Mouse (Mus musculus): Measurements from ENCODE around the gene Ddx42. TPM values are rescaled to one million over a fixed set of nuclear protein-coding genes. Genes with fewer than 3 reads are reported as not detected.
A peak's percentile ranks its signal among the peaks of the same experiment; 100 is the strongest.

Ddx42 gene
- polyA plus RNA-seq, 1 experiment from 2014 or later = 27.2 TPM

DNA sequence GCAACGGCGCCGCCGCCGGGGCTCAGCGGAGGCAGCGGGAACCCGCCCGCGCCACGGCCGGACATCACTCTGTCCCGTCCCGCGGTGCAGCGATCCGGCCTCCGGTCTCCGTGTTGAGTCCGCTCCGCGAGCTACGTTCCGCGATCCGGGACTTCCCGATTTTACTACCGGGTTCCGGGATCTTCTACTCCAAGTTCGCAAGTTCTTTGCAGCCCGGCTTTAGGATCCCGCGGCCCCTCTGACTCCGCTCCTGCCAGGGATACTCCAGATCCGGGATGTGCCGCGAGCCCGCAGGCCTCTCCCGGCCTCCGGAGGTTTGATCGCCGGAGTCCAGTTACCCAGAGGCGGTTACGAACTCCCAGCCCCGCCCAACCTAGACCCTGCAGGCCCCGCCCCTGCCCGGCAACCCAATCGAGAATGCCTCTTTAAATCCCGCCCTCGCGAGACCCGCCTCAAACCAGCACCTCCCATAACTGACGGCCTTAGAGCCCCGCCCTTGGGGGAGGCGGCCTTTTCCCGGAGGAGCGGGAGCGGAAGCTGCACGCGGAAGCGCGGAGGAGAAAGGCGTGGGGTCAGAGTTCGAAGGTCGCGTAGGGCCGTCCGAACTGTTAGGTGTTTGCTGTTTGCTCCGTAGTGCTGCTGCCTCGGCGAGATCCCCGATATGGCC is 56.1 kb downstream of the Ddx42 start, which contains the start of gene Smarcd2:
Smarcd2 (minus strand) TSS at position 329 of the 667 bp plus-strand sequence.
- ATAC-seq (ENCODE audit: low FRiP score, low TSS enrichment) = peak; percentile 94
- peak; percentile 100 for DNase-seq (ENCODE audit: low spot score)
- H3K27ac ChIP-seq (replicated peaks) = peak within 1 kb of the TSS; percentile 99
- peak within 1 kb of the TSS; percentile 99 for H3K9ac ChIP-seq (ENCODE audit: low read length)
- no peaks in the 10 kb centered on the region for H3K9me3 ChIP-seq (ENCODE audit: control insufficient read depth, low read length)
- no peaks in the 10 kb centered on the region for H3K27me3 ChIP-seq (ENCODE audit: control insufficient read depth, insufficient read depth, low read length)
- H3K36me3 ChIP-seq (ENCODE audit: control insufficient read depth, insufficient read depth, low read length) = no peaks in the 10 kb centered on the region
- peak within 1 kb of the TSS; percentile 98 for H3K4me3 ChIP-seq (ENCODE audit: low read depth, low read length)
- peak within 1 kb of the TSS; percentile 72 for H3K4me2 ChIP-seq (replicated peaks; ENCODE audit: low read depth)
- under 1% methylated on average over 71 of the region's 72 CpGs for WGBS
- peaks cover 22% of the 10 kb centered on the region for H3K4me1 ChIP-seq (replicated peaks; ENCODE audit: control insufficient read depth, insufficient read depth)
- TF ChIP-seq EP300 (optimal IDR thresholded peaks at IDR 0.05) = peak; percentile 86
- TF ChIP-seq CTCF (IDR thresholded peaks at IDR 0.05; ENCODE audit: low read depth) = no peak

DNA sequence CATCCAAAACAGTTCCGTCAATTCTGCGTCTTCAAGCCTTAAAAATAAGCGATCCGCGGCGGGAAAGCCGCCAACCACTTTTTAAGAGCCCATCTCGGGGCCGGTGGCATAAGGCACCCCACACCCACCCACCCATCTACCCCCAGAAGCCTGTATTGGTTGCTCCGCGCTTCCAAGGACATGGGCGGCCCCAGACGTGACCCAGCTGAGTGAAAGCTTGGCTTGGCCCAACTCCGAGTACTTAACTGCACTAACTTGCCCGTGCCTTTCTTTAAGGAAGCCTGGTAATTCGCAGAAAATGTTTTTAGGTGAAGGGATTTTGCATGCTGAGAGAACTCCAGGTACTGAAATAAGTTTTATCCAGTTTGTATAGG is 56.6 kb downstream of the Ddx42 start:
- peak overlapping the region; percentile 98 for H3K4me3 ChIP-seq (ENCODE audit: low read depth, low read length)
- no peaks in the 10 kb centered on the region for H3K27me3 ChIP-seq (ENCODE audit: control insufficient read depth, insufficient read depth, low read length)
- WGBS = 5% methylated on average over 16 of the region's 16 CpGs
- no peak for ATAC-seq (ENCODE audit: low FRiP score, low TSS enrichment)
- H3K4me2 ChIP-seq (replicated peaks; ENCODE audit: low read depth) = peak overlapping the region; percentile 69
- H3K36me3 ChIP-seq (ENCODE audit: control insufficient read depth, insufficient read depth, low read length) = no peaks in the 10 kb centered on the region
- no peak for DNase-seq (ENCODE audit: low spot score)
- H3K4me1 ChIP-seq (replicated peaks; ENCODE audit: control insufficient read depth, insufficient read depth) = peaks cover 17% of the 10 kb centered on the region
- no peaks in the 10 kb centered on the region for H3K9me3 ChIP-seq (ENCODE audit: control insufficient read depth, low read length)
- peak overlapping the region; percentile 61 for H3K9ac ChIP-seq (ENCODE audit: low read length)
- TF ChIP-seq EP300 (optimal IDR thresholded peaks at IDR 0.05) = no peak
- H3K27ac ChIP-seq (replicated peaks) = peak overlapping the region; percentile 94

GRCm38 (mm10) chr11:106273811-106274210 is 57.1 kb downstream of the Ddx42 start:
- no peak overlapping the region; the same call in 1 of the 2 replicates for H3K4me3 ChIP-seq (ENCODE audit: low read depth, low read length)

DNA sequence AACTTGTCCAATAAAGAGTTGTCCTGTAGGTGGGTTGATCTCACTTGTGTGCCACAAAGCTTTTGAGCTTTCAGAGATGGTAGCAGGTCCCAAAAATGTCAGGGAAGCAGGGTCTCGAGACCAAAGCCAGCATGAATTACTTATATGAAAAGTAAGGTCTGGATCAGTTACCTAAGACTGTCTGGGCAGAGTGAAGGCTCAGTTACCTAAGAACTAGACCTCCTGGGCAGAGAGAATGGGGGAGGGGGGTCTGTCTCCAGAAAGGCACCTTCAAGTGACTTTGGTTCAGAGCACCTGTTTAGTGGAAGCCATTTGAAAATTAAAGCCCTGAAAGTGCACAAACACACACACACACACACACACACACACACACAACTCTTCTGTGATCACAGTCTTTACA is 57.6 kb downstream of the Ddx42 start:
- H3K27ac ChIP-seq (replicated peaks) = no peak overlapping the region; the same call in 1 of the 2 replicates
- ATAC-seq (ENCODE audit: low FRiP score, low TSS enrichment) (no peak), DNase-seq (ENCODE audit: low spot score) (no peak)
- H3K9me3 ChIP-seq (ENCODE audit: control insufficient read depth, low read length) = no peaks in the 10 kb centered on the region
- no peaks in the 10 kb centered on the region for H3K36me3 ChIP-seq (ENCODE audit: control insufficient read depth, insufficient read depth, low read length)
- no peaks in the 10 kb centered on the region for H3K27me3 ChIP-seq (ENCODE audit: control insufficient read depth, insufficient read depth, low read length)
- no peak overlapping the region for H3K4me2 ChIP-seq (replicated peaks; ENCODE audit: low read depth)
- TF ChIP-seq CTCF (IDR thresholded peaks at IDR 0.05; ENCODE audit: low read depth) (no peak), EP300 (optimal IDR thresholded peaks at IDR 0.05) (no peak)
- peaks cover 11% of the 10 kb centered on the region for H3K4me1 ChIP-seq (replicated peaks; ENCODE audit: control insufficient read depth, insufficient read depth)
- no peak overlapping the region for H3K9ac ChIP-seq (ENCODE audit: low read length)
- no peak overlapping the region for H3K4me3 ChIP-seq (ENCODE audit: low read depth, low read length)
- WGBS = 84% methylated on average over 1 of the region's 1 CpGs

More at GRCm38 (mm10) chr11:106273811-106274210, 57.1 kb downstream of the Ddx42 start:
- no peak for ATAC-seq (ENCODE audit: low FRiP score, low TSS enrichment)
- Histone ChIP-seq H3K9me3 (ENCODE audit: control insufficient read depth, low read length) (no peaks in the 10 kb centered on the region), H3K4me1 (replicated peaks; ENCODE audit: control insufficient read depth, insufficient read depth) (peaks cover 15% of the 10 kb centered on the region), H3K9ac (ENCODE audit: low read length) (no peak overlapping the region), H3K36me3 (ENCODE audit: control insufficient read depth, insufficient read depth, low read length) (no peaks in the 10 kb centered on the region), H3K27ac (replicated peaks) (peak overlapping the region; percentile 94), H3K4me2 (replicated peaks; ENCODE audit: low read depth) (no peak overlapping the region), H3K27me3 (ENCODE audit: control insufficient read depth, insufficient read depth, low read length) (no peaks in the 10 kb centered on the region)
- WGBS = 86% methylated on average over 6 of the region's 6 CpGs
- no peak for TF ChIP-seq CTCF (IDR thresholded peaks at IDR 0.05; ENCODE audit: low read depth)
- no peak for TF ChIP-seq EP300 (optimal IDR thresholded peaks at IDR 0.05)
- no peak for DNase-seq (ENCODE audit: low spot score)

DNA sequence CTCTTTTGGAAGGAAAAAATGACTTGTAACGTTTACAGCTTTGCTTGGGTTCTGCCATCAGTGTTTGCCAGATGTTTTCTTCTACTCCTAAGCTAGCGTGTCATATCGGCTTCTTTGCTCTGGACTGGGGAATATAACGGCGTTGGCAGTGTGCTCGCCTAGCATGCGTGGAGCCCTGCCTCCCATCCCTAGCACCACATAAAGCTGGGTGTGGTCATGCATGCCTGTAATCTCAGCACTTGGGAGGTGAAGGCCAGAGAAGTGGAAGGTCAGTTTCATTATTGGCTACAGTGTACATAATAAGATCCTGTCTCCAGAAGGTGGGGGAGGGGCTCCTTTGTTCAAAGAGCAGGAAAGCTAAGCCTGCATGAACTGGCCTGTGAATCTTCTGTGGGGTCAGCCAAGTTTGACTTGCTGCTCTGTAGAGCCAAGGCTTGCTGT is 58.3 kb downstream of the Ddx42 start:
- H3K36me3 ChIP-seq (ENCODE audit: control insufficient read depth, insufficient read depth, low read length) = no peaks in the 10 kb centered on the region
- H3K4me2 ChIP-seq (replicated peaks; ENCODE audit: low read depth) = no peak overlapping the region
- H3K27ac ChIP-seq (replicated peaks) = peak overlapping the region; percentile 9; the same call in 1 of the 2 replicates
- WGBS = 31% methylated on average over 7 of the region's 7 CpGs
- no peaks in the 10 kb centered on the region for H3K9me3 ChIP-seq (ENCODE audit: control insufficient read depth, low read length)
- H3K4me1 ChIP-seq (replicated peaks; ENCODE audit: control insufficient read depth, insufficient read depth) = peaks cover 11% of the 10 kb centered on the region
- H3K9ac ChIP-seq (ENCODE audit: low read length) = no peak overlapping the region
- peak; percentile 48 for DNase-seq (ENCODE audit: low spot score)
- peak; percentile 13; the same call in 1 of the 2 replicates for ATAC-seq (ENCODE audit: low FRiP score, low TSS enrichment)
- H3K4me3 ChIP-seq (ENCODE audit: low read depth, low read length) = no peak overlapping the region
- TF ChIP-seq EP300 (optimal IDR thresholded peaks at IDR 0.05) (no peak), CTCF (IDR thresholded peaks at IDR 0.05; ENCODE audit: low read depth) (no peak)
- H3K27me3 ChIP-seq (ENCODE audit: control insufficient read depth, insufficient read depth, low read length) = no peaks in the 10 kb centered on the region

GRCm38 (mm10) chr11:106276454-106276853 is 59.7 kb downstream of the Ddx42 start, which contains the start of gene Tcam1:
Gene Tcam1, plus strand, starts transcription at chr11:106276672.
- H3K9ac ChIP-seq (ENCODE audit: low read length) = no peak within 1 kb of the TSS

More at GRCm38 (mm10) chr11:106276454-106276853, 59.7 kb downstream of the Ddx42 start, which contains the start of gene Tcam1:
- ATAC-seq (ENCODE audit: low FRiP score, low TSS enrichment) (peak; percentile 69), DNase-seq (ENCODE audit: low spot score) (peak; percentile 96)
- TF ChIP-seq EP300 (optimal IDR thresholded peaks at IDR 0.05) (no peak), CTCF (IDR thresholded peaks at IDR 0.05; ENCODE audit: low read depth) (peak; percentile 94)
- no peaks in the 10 kb centered on the region for H3K36me3 ChIP-seq (ENCODE audit: control insufficient read depth, insufficient read depth, low read length)
- H3K4me3 ChIP-seq (ENCODE audit: low read depth, low read length) = no peak within 1 kb of the TSS
- H3K4me1 ChIP-seq (replicated peaks; ENCODE audit: control insufficient read depth, insufficient read depth) = peaks cover 3% of the 10 kb centered on the region
- peak within 1 kb of the TSS; percentile 56 for H3K27ac ChIP-seq (replicated peaks)
- 0 out of 2 replicates have a peak within 1 kb of the TSS, but pooled peaks have one; percentile 14 for H3K4me2 ChIP-seq (replicated peaks; ENCODE audit: low read depth)
- no peaks in the 10 kb centered on the region for H3K9me3 ChIP-seq (ENCODE audit: control insufficient read depth, low read length)
- 2% methylated on average over 25 of the region's 25 CpGs for WGBS
- no peaks in the 10 kb centered on the region for H3K27me3 ChIP-seq (ENCODE audit: control insufficient read depth, insufficient read depth, low read length)

Measured in stomach, postnatal 0 days (tissue).